Mouse (Mus musculus) bone marrow, adult 2 months (tissue): ENCODE data around the gene Lmna. TPM values are rescaled to one million over a fixed set of nuclear protein-coding genes. Genes with fewer than 3 reads are reported as not detected.

ENCODE experiments used
- H3K27ac ChIP-seq: fragments of 200-500 bp; 2 replicates; pipeline ENCODE4 v1.5.1; 2012; ENCODE audit warnings: low read depth, mild to moderate bottlenecking, control low read depth, inconsistent platforms, low read length; ENCODE audit not compliant: control insufficient read depth, poor library complexity, insufficient read depth
- H3K4me1 ChIP-seq: fragments of 200-500 bp; 2 replicates; pipeline ENCODE4 v1.6.1; 2011; ENCODE audit warnings: low read length; ENCODE audit not compliant: control insufficient read depth, insufficient read depth
- H3K4me3 ChIP-seq: fragments of 200-500 bp; replicated peaks from 2 replicates; pipeline ENCODE3; 2011; ENCODE audit warnings: mild to moderate bottlenecking, low read depth, low read length, control low read depth; ENCODE audit not compliant: control insufficient read depth
- CTCF ChIP-seq: fragments of 200-500 bp; IDR thresholded peaks from 2 replicates; pipeline ENCODE4 v1.5.1; 2011; ENCODE audit warnings: low read length, control low read depth; ENCODE audit not compliant: control insufficient read depth, insufficient read depth
- POLR2A ChIP-seq: fragments of 200-500 bp; IDR thresholded peaks from 2 replicates; pipeline ENCODE4 v1.6.1; 2011; ENCODE audit warnings: low read depth, mild to moderate bottlenecking, control low read depth, low read length, borderline replicate concordance; ENCODE audit not compliant: control insufficient read depth
- WGBS: fragments of 180-500 bp; shearing (Covaris S2); methylation state at CpG from one replicate; pipeline ENCODE4 v1.1.7; 2018; 5-methylcytosine and 5-hydroxymethylcytosine counted together
- polyA plus RNA-seq: library from polyadenylated mRNA; stranded (reverse); fragments of >200 nt; gene quantifications from 2 replicates; pipeline ENCODE4 v1.2.4, GENCODE M21; 2011; ENCODE audit warnings: low replicate concordance; ENCODE audit not compliant: missing spikeins, insufficient read depth, insufficient read length

Lmna gene
- polyA plus RNA-seq, 1 experiment: 69.6 TPM

- Histone ChIP-seq H3K4me3 (no peak overlapping the region), H3K4me1 (peaks cover 5% of the 10 kb centered on the region), H3K27ac (no peak overlapping the region)
- WGBS: 85% methylated on average over 8 of the region's 8 CpGs
- no peak for TF ChIP-seq POLR2A
Measured at GRCm38 (mm10) chr3:88543174-88543573, 33.4 kb upstream of the Lmna start.

DNA sequence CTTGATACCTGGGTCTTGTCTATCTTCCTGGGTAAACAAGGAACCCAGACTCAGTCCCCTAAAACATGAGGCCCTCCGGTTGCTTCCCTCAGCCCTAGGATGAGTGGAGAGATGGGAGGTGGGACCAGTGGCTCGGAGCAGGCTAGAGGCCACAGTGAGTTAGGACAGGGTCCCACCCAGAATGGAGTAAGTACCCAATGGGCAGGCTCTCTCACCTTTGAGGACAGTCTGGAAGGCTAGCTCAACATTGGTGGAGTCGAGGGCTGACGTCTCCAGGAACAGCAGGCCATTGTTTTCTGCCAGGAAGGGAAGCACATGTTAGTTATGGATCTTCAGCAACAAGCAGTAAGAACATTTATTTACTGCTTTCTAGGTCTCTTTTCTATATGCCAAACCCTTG lies 32.7 kb upstream of the Lmna start:
- WGBS: 79% methylated on average over 4 of the region's 4 CpGs
- H3K4me1 ChIP-seq: peaks cover 5% of the 10 kb centered on the region
- TF ChIP-seq POLR2A (no peak), CTCF (no peak)
- H3K27ac ChIP-seq: no peak overlapping the region
- H3K4me3 ChIP-seq: no peak overlapping the region

- Histone ChIP-seq H3K4me3 (no peak overlapping the region), H3K4me1 (peaks cover 6% of the 10 kb centered on the region), H3K27ac (no peak overlapping the region)
- 78% methylated on average over 7 of the region's 7 CpGs for WGBS
- TF ChIP-seq POLR2A (no peak), CTCF (no peak)
Measured at GRCm38 (mm10) chr3:88541622-88542401, 32.1 kb upstream of the Lmna start.

- TF ChIP-seq CTCF (no peak), POLR2A (no peak)
- H3K4me3 ChIP-seq: no peak overlapping the region
- H3K4me1 ChIP-seq: peaks cover 6% of the 10 kb centered on the region
- H3K27ac ChIP-seq: no peak overlapping the region
- WGBS: 80% methylated on average over 5 of the region's 5 CpGs
Measured at GRCm38 (mm10) chr3:88540085-88540484, 30.3 kb upstream of the Lmna start.

- H3K27ac ChIP-seq: no peak overlapping the region
- 60% methylated on average over 3 of the region's 3 CpGs for WGBS
- no peak overlapping the region for H3K4me3 ChIP-seq
- TF ChIP-seq POLR2A (no peak), CTCF (no peak)
- H3K4me1 ChIP-seq: peaks cover 3% of the 10 kb centered on the region
Measured at GRCm38 (mm10) chr3:88539397-88539796, 29.6 kb upstream of the Lmna start.

GRCm38 (mm10) chr3:88538271-88539145 lies 28.8 kb upstream of the Lmna start:
- peaks cover 1% of the 10 kb centered on the region; the same call in 1 of the 2 replicates for H3K4me1 ChIP-seq
- WGBS: 86% methylated on average over 9 of the region's 9 CpGs
- no peak overlapping the region for H3K4me3 ChIP-seq
- TF ChIP-seq POLR2A (no peak), CTCF (no peak)
- H3K27ac ChIP-seq: no peak overlapping the region

- no peak overlapping the region for H3K27ac ChIP-seq
- H3K4me3 ChIP-seq: no peak overlapping the region
- WGBS: 89% methylated on average over 6 of the region's 6 CpGs
- H3K4me1 ChIP-seq: peaks cover 1% of the 10 kb centered on the region; the same call in 1 of the 2 replicates
- TF ChIP-seq CTCF (no peak), POLR2A (no peak)
Measured at GRCm38 (mm10) chr3:88537146-88537545, 27.4 kb upstream of the Lmna start.
